Mouse (Mus musculus) heart, postnatal 0 days (tissue): ENCODE data around the gene Heca.

Experiments
- CTCF ChIP-seq: IDR thresholded peaks from 2 replicates; pipeline ENCODE4 v1.5.1; 2016; ENCODE audit warnings: antibody characterized with exemption, control low read depth, low read depth
- EP300 ChIP-seq: IDR thresholded peaks from 2 replicates; pipeline ENCODE4 v1.6.1; 2016; ENCODE audit warnings: antibody characterized with exemption, low read depth

- TF ChIP-seq CTCF (no peak), EP300 (no peak)
Observed at GRCm38 (mm10) chr10:17924166-17924565, 23.7 kb downstream of the Heca start.
